Mouse (Mus musculus) central nervous system, embryonic 11.5 days (tissue): Measurements from ENCODE around the gene Ugt1a2. TPM values are rescaled to one million over a fixed set of nuclear protein-coding genes. Genes with fewer than 3 reads are reported as not detected.

Experiments used
- polyA plus RNA-seq: library from polyadenylated mRNA; depleted of rRNA; stranded (reverse); fragments of >200 nt; gene quantifications from 2 replicates; pipeline ENCODE4 v1.2.3, GENCODE M21; 2012; rRNA removed

Gene Ugt1a2
- polyA plus RNA-seq: 0.06 TPM in 1 of 2 replicates, not detected in the other

DNA sequence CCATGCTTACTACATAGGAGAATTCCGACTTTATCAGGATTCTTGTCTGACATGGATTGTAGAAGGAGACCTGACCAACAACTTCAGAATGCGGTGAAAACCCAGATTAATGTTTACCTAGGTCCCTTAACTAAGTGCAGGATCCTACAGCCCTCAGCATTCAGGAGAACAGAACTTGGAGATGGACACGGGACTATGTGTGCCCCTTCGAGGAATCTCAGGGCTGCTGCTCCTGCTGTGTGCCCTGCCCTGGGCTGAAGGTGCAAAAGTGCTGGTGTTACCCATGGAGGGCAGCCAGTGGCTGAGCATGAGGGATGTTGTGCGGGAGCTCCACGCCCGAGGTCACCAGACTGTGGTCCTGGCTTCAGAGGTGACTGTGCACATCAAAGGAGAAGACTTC lies at the start of gene Ugt1a2:
TSS of gene Ugt1a2 (plus strand) at position 146 of the 400 bp plus-strand sequence.

DNA sequence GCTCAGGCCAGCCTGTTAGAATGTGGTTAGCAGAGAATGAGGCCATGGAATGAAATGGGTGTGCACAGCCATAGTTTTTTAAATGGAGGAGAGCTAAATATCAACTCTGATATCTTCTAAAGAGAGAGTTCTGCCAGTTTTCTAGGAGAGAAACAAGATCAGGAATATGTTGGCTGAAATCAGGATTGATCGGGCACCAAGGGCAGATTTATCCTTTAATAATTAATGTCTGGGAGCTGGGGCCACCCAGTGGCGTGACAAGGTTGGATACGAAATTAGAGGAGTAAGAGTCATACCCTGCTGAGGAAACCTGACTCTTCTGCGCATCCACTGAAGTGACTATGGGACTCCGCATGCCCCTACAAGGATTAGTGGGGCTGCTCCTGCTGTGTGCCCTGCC lies 34.7 kb upstream of the Ugt1a2 start, which contains the start of gene Ugt1a5:
TSS of gene Ugt1a5 (plus strand) at position 302 of the 400 bp plus-strand sequence.

DNA sequence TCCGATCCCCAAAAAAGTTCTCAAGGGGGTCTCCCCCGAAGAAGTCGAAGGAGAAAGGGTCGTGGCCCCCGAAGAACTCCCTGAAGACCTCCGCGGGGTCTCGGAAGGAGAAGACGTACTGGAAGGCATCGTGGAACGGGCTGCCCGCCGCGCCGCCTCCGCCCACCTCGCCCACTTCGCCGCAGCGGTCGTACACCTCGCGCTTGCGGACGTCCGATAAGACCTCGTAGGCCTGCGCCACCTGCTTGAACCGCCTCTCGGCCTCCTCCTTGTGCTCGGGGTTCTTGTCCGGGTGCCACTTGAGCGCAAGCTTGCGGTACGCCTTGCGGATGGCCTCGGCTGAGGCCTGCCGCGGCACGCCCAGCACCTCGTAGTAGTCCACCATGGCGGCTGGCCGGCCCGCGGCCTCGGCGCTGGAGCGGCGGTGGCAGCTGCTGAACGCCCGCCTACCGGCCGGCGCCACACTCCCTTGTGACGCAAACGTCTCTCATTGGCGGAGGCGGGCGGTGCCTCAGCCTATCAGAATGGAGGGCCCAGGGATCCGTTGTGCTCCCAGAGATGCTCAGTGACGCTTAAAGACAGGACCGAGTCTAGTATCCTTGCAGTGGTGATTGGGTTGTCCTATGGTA lies 5.0 kb downstream of the Ugt1a2 start, which contains the start of gene Dnajb3:
TSS of gene Dnajb3 (minus strand) at position 489 of the 629 bp plus-strand sequence.

DNA sequence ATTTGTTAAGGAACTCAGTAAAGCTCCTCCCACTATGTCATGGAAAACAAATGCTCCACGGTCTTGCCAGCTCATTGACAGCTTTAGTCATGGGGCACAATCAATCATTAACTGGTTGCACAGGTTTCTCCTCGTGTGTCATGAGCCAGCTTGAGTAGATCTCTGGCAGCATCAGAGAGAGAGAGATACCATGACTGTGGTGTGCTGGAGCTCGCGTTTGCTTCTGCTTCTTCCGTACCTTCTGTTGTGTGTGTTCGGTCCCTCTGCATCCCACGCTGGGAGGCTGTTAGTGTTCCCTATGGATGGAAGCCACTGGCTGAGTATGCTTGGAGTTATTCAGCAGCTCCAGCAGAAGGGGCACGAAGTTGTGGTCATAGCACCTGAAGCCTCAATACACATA lies 11.4 kb downstream of the Ugt1a2 start, which contains the start of gene Ugt1a1:
TSS of gene Ugt1a1 (plus strand) at position 148 of the 400 bp plus-strand sequence.

DNA sequence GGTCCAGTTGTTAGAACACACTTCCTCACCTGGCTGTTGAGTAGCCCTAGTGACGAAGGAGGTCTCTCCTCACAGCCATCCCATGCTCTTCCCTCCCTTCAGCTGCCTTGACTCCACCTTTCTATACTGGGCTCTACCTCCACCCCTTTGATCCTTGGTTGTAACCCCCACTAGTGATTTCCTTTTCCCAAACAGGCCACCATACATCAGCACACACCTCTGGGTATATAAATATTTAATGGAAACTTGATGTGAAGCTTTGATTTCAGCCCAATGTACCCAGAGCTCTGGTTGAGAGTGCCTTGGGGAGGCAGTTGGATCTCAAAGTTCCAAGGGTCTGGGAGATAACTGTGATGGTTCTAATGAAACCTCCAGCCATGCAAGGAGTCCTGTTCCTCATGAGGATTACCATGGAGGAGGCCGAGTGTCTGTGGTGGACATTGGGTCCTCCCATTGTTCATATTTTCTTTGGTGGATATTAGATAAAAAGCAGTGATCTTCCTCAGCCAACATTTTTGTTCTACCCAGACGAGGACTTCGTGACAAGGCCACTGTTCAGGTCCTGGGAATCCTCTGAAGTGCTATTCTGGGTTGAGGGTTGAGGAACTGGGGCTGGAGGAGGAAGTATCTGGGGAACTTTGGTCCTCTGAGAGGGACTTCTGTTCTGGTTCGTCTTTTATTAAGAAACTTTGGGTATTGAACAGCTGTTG lies 26.4 kb downstream of the Ugt1a2 start, which contains the start of gene Mroh2a:
TSS of gene Mroh2a (plus strand) at position 317 of the 710 bp plus-strand sequence.

Other genes with a start within 250 kb of the Ugt1a2 start
- gene Usp40, start 192.1 kb upstream of the Ugt1a2 start, polyA plus RNA-seq: 19.9 and 29.0 TPM in 2 replicates
- gene Ugt1a10, start 145.2 kb upstream of the Ugt1a2 start, polyA plus RNA-seq: not detected in 2 replicates
- not detected in 2 replicates for gene Ugt1a9, start 129.8 kb upstream of the Ugt1a2 start, polyA plus RNA-seq
- gene Ugt1a8, start 112.8 kb upstream of the Ugt1a2 start, polyA plus RNA-seq: not detected in 2 replicates
- 0.53 and 0.65 TPM in 2 replicates for gene Ugt1a7c, start 105.5 kb upstream of the Ugt1a2 start, polyA plus RNA-seq
- gene Ugt1a6b, start 97.3 kb upstream of the Ugt1a2 start, polyA plus RNA-seq: 0.07 TPM in 1 of 2 replicates, not detected in the other
- gene Ugt1a6a, start 65.8 kb upstream of the Ugt1a2 start, polyA plus RNA-seq: 0.29 and 0.59 TPM in 2 replicates
- gene Ugt1a5, start 34.6 kb upstream of the Ugt1a2 start, polyA plus RNA-seq: 0.04 TPM in 1 of 2 replicates, not detected in the other
- gene Dnajb3, start 5.2 kb downstream of the Ugt1a2 start, polyA plus RNA-seq: 8.1 and 9.4 TPM in 2 replicates
- 0.12 TPM in 1 of 2 replicates, not detected in the other for gene Ugt1a1, start 11.4 kb downstream of the Ugt1a2 start, polyA plus RNA-seq
- gene Mroh2a, start 26.4 kb downstream of the Ugt1a2 start, polyA plus RNA-seq: 0.10 TPM in 1 of 2 replicates, not detected in the other
- gene Hjurp, start 77.0 kb downstream of the Ugt1a2 start, polyA plus RNA-seq: 257 and 303 TPM in 2 replicates
- gene Trpm8, start 77.1 kb downstream of the Ugt1a2 start, polyA plus RNA-seq: 0.02 TPM in 2 replicates
- 2.7 and 7.3 TPM in 2 replicates for gene Spp2, start 206.4 kb downstream of the Ugt1a2 start, polyA plus RNA-seq